Mouse (Mus musculus) lung, adult 2 months (tissue): ENCODE results near the gene Ifna2.

Experiments used
- CTCF ChIP-seq: fragments of 200-500 bp; IDR thresholded peaks from 2 replicates; pipeline ENCODE4 v1.5.1; 2011; ENCODE audit warnings: mild to moderate bottlenecking, low read length, control low read depth; ENCODE audit not compliant: insufficient read depth
- POLR2A ChIP-seq: fragments of 200-500 bp; IDR thresholded peaks from 2 replicates; pipeline ENCODE4 v1.6.1; 2011; ENCODE audit warnings: low read depth, mild to moderate bottlenecking, control low read depth, low read length, borderline replicate concordance; ENCODE audit errors: extremely low read depth

DNA sequence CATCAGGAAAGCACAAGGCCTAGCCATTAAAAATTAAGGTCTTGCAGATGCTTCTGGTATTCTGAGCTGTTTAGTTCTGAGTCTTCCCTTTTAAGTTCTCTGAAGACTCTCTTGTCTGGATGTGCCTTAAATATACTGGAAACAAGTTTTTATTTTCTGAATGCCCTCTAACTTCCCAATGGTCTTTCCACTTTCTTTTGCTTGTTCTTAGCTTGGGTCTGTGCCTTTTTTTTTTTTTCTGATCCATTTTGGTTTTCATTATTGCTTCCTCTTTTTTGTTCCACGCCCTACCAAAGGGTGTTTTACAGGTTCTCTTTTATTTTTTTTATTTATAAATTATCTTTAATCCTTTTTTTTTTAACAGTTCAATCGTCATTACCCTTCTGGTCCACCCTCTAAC lies 39.4 kb downstream of the Ifna2 start, which contains the start of gene Ifna13:
- no peak for TF ChIP-seq CTCF
- no peak for TF ChIP-seq POLR2A
